Mouse (Mus musculus) megakaryocyte, embryonic 14.5 days (primary cell): ENCODE measurements at regions not wholly inside any gene's neighbourhood (a gene's known extent, or its start where the extent isn't known, plus 50 kb on each side); places are given as distances from the start of the nearest gene placed in this dataset.
"Not testable (repeated sequence)": the region's sequence is repeated elsewhere in the genome, so short reads cannot be mapped to it uniquely, and the experiment has no call there.

ENCODE experiments used
- H3K27me3 ChIP-seq: replicated peaks from 2 replicates; pipeline ENCODE3; 2012; ENCODE audit warnings: inconsistent platforms
- H3K36me3 ChIP-seq: replicated peaks from 2 replicates; pipeline ENCODE3; 2012; ENCODE audit warnings: low read length, inconsistent platforms, mixed read lengths
- H3K4me1 ChIP-seq: 2 replicates; pipeline ENCODE4 v1.6.1; 2012; ENCODE audit warnings: inconsistent platforms
- H3K4me3 ChIP-seq: replicated peaks from 2 replicates; pipeline ENCODE3; 2012; ENCODE audit warnings: moderate library complexity, mild to moderate bottlenecking, inconsistent platforms
- H3K9me3 ChIP-seq: 2 replicates; pipeline ENCODE4 v1.6.1; 2012; ENCODE audit warnings: inconsistent platforms
- FLI1 ChIP-seq: IDR thresholded peaks from 2 replicates; pipeline ENCODE4 v1.6.1; 2012; ENCODE audit warnings: low read length, inconsistent platforms, mixed read lengths
- GATA1 ChIP-seq: IDR thresholded peaks from 3 replicates; pipeline ENCODE4 v1.6.1; 2012; ENCODE audit warnings: mixed read lengths, low read length, inconsistent platforms, borderline replicate concordance

DNA sequence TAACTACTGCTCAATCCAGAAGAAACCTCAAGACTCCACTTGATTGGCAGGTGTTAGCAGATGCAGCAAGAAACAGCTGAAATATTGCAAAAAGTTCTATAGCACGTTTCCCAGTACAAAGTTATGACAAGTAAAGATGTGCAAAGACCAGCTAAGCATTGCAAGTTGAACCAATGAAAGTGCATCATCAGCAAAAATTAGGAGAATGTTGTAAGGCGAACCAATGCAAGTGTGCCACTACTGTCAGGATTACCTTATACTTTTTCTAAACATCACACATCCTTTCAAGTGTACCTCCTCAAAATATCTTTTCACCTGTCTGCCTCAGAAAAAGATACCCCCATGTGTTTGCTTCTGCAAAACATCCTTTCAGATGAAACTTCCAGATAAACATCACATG lies 244.7 kb downstream of the Slco6d1 start:
- H3K4me3 ChIP-seq: no peak overlapping the region
- H3K9me3 ChIP-seq: no peaks in the 10 kb centered on the region
- no peaks in the 10 kb centered on the region for H3K4me1 ChIP-seq
- no peaks in the 10 kb centered on the region for H3K27me3 ChIP-seq
- TF ChIP-seq FLI1: no peak
- no peak for TF ChIP-seq GATA1
- no peaks in the 10 kb centered on the region for H3K36me3 ChIP-seq

DNA sequence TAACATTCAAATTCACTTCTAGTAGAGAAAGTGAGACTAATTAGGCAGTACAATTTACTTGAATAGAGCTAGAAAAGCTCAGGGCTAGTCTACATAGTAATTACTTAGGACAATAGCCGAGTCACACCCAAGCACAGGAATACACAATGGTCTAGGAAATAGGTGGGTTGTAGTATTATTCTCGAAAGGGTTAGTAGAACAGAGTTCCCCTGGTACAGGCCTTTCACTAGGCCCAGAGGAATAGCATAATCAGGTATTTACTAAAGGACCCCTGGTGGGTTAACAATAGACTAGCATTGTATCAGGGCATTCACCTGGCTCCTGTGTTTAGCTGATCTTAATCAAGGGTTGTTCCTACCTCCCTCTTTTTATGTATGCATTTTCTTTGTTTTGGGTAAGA lies 246.5 kb downstream of the Slco6d1 start:
- not testable (repeated sequence) for H3K27me3 ChIP-seq, H3K9me3 ChIP-seq, H3K4me3 ChIP-seq, H3K4me1 ChIP-seq, H3K36me3 ChIP-seq

DNA sequence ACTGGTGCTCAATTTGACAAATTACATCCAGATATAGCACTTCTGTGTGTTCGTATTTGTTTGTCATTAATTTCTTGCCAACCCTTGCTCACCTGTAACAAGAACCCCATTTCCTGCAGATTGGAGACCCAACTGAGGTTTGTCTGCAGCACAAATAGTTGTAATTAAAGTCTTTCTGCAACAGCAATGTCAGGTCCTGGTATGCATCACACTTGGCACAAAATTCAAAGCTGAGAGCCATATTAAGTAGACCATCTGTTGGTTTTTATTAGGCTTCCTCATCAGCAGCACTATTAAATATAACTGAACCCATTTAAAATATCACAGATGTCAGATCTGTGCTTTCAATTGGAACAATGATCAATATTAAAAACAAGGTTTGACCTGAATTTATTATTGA lies 247.0 kb downstream of the Slco6d1 start:
- TF ChIP-seq FLI1 (no peak), GATA1 (no peak)
- no peaks in the 10 kb centered on the region for H3K36me3 ChIP-seq
- no peak overlapping the region for H3K4me3 ChIP-seq

GRCm38 (mm10) chr1:98668595-98668994 lies 247.7 kb downstream of the Slco6d1 start:
- Histone ChIP-seq H3K27me3 (no peaks in the 10 kb centered on the region), H3K4me1 (no peaks in the 10 kb centered on the region), H3K36me3 (no peaks in the 10 kb centered on the region), H3K9me3 (no peaks in the 10 kb centered on the region), H3K4me3 (no peak overlapping the region)
- TF ChIP-seq GATA1: no peak

More for the DNA sequence above, 247.0 kb downstream of the Slco6d1 start:
- Histone ChIP-seq H3K9me3 (no peaks in the 10 kb centered on the region), H3K4me1 (no peaks in the 10 kb centered on the region), H3K27me3 (no peaks in the 10 kb centered on the region)

GRCm38 (mm10) chr1:98678686-98679085 lies 257.8 kb downstream of the Slco6d1 start:
- TF ChIP-seq FLI1: no peak
- no peak for TF ChIP-seq GATA1
- no peaks in the 10 kb centered on the region for H3K9me3 ChIP-seq

GRCm38 (mm10) chr1:98713809-98714208 lies 292.9 kb downstream of the Slco6d1 start:
- TF ChIP-seq FLI1 (no peak), GATA1 (no peak)

More at GRCm38 (mm10) chr1:98678686-98679085, 257.8 kb downstream of the Slco6d1 start:
- Histone ChIP-seq H3K4me3 (no peak overlapping the region), H3K4me1 (no peaks in the 10 kb centered on the region), H3K27me3 (no peaks in the 10 kb centered on the region), H3K36me3 (no peaks in the 10 kb centered on the region)

GRCm38 (mm10) chr1:98714307-98714706 lies 293.4 kb downstream of the Slco6d1 start:
- peak overlapping the region; percentile 1 for H3K4me3 ChIP-seq
- TF ChIP-seq GATA1 (no peak), FLI1 (no peak)
- no peaks in the 10 kb centered on the region for H3K36me3 ChIP-seq
- H3K4me1 ChIP-seq: no peaks in the 10 kb centered on the region
- H3K9me3 ChIP-seq: peaks cover 7% of the 10 kb centered on the region; the same call in 1 of the 2 replicates
- no peaks in the 10 kb centered on the region for H3K27me3 ChIP-seq

More at GRCm38 (mm10) chr1:98713809-98714208, 292.9 kb downstream of the Slco6d1 start:
- H3K4me3 ChIP-seq: no peak overlapping the region
- no peaks in the 10 kb centered on the region for H3K27me3 ChIP-seq
- no peaks in the 10 kb centered on the region for H3K4me1 ChIP-seq
- H3K36me3 ChIP-seq: no peaks in the 10 kb centered on the region
- peaks cover 7% of the 10 kb centered on the region; the same call in 1 of the 2 replicates for H3K9me3 ChIP-seq

GRCm38 (mm10) chr1:98720595-98720994 lies 299.7 kb downstream of the Slco6d1 start:
- TF ChIP-seq GATA1 (no peak), FLI1 (no peak)
- H3K4me3 ChIP-seq: no peak overlapping the region

DNA sequence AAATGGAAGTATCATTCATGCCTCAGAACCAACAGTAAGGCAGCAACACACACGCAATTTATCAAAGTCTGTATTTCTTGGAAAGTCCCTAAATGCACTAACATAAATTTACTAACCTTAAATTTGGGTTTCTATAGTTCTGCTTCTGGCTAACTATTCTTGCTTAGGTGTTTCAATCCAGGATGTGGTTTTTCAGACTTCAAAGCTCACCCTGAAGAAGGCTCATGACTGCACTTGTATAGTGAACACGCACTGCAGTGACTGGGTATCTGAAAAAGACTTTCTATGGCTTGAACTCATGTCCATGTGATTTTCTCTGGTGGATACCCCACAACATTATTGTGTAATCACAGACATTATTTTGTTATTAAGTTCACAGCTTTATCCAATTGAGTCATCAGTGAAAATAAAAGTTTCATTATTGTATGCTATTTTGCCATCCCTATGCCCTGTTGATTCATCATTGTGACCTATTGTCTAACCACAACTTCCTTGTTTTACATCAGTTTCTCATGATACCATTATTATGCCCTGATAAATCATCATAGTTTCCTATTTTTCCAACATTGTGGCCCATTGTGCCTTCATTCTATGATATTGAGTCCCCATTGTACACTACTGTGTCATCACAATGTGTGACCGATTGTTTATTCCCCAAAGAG lies 306.6 kb downstream of the Slco6d1 start:
- Histone ChIP-seq H3K27me3 (no peaks in the 10 kb centered on the region), H3K9me3 (0 out of 2 replicates have a peak, but pooled peaks cover 3% of the 10 kb centered on the region), H3K4me1 (no peaks in the 10 kb centered on the region), H3K36me3 (no peaks in the 10 kb centered on the region), H3K4me3 (no peak overlapping the region)
- TF ChIP-seq FLI1 (no peak), GATA1 (no peak)

More at GRCm38 (mm10) chr1:98720595-98720994, 299.7 kb downstream of the Slco6d1 start:
- H3K27me3 ChIP-seq: no peaks in the 10 kb centered on the region
- 0 out of 2 replicates have a peak, but pooled peaks cover 3% of the 10 kb centered on the region for H3K9me3 ChIP-seq
- no peaks in the 10 kb centered on the region for H3K4me1 ChIP-seq
- H3K36me3 ChIP-seq: no peaks in the 10 kb centered on the region

DNA sequence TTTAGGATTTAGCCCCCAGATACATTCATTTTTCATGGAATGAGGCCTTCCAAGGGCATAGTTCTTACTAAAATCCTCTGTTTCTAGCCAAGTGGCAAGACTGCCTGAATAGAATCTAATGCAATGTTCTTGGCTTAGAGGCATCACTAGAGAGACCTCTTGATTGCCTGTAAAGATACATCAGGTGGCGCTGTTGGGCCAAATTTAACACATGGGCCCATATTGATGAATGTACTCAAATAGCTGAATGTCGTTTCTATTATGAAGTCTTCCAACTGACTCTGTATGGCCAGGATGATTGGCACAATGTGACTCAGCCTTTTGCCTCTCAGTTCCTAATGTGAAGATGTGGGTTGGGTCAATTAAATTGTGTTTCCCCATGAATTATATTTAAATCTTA lies 328.0 kb downstream of the Slco6d1 start:
- Histone ChIP-seq H3K4me3 (no peak overlapping the region), H3K9me3 (no peaks in the 10 kb centered on the region), H3K36me3 (no peaks in the 10 kb centered on the region), H3K27me3 (no peaks in the 10 kb centered on the region), H3K4me1 (no peaks in the 10 kb centered on the region)
- no peak for TF ChIP-seq FLI1
- no peak for TF ChIP-seq GATA1

GRCm38 (mm10) chr1:98788528-98788927 lies 367.6 kb downstream of the Slco6d1 start:
- Histone ChIP-seq H3K36me3 (no peaks in the 10 kb centered on the region), H3K9me3 (0 out of 2 replicates have a peak, but pooled peaks cover 3% of the 10 kb centered on the region), H3K27me3 (no peaks in the 10 kb centered on the region), H3K4me3 (no peak overlapping the region), H3K4me1 (no peaks in the 10 kb centered on the region)
- TF ChIP-seq FLI1 (no peak), GATA1 (no peak)
